Mouse (Mus musculus) lung, adult 2 months (tissue): ENCODE measurements around the gene Dpysl5.

Experiments
- CTCF ChIP-seq: fragments of 200-500 bp; IDR thresholded peaks from 2 replicates; pipeline ENCODE4 v1.5.1; 2011; ENCODE audit warnings: mild to moderate bottlenecking, low read length, control low read depth; ENCODE audit not compliant: insufficient read depth
- POLR2A ChIP-seq: fragments of 200-500 bp; IDR thresholded peaks from 2 replicates; pipeline ENCODE4 v1.6.1; 2011; ENCODE audit warnings: low read depth, mild to moderate bottlenecking, control low read depth, low read length, borderline replicate concordance; ENCODE audit errors: extremely low read depth

- TF ChIP-seq CTCF (no peak), POLR2A (no peak)
Measured at GRCm38 (mm10) chr5:30751071-30751470, 39.7 kb downstream of the Dpysl5 start.
